In genomic region chr4:99650088-99650944, GRCm38 (mm10) we compare ENCODE assay signal across 8 mouse cellular contexts. TPM values are rescaled to one million over a fixed set of nuclear protein-coding genes. Genes with fewer than 3 reads are reported as not detected.
DNase-seq lines count a peak whose midpoint lies in the region; ATAC-seq and TF ChIP-seq lines count a peak whose summit lies in the region.

No protein-coding gene starts in this region.

- WGBS in embryonic facial prominence, embryonic 15.5 days: 2% methylated on average over 44 of the region's 44 CpGs
- WGBS in intestine, postnatal 0 days: 3% methylated on average over 44 of the region's 44 CpGs
- WGBS in neural tube, embryonic 15.5 days: 2% methylated on average over 44 of the region's 44 CpGs

- H3K9me3 ChIP-seq in embryonic facial prominence, embryonic 15.5 days (replicated peaks): no peaks in the 10 kb centered on the region
- no peaks in the 10 kb centered on the region for H3K9me3 ChIP-seq in intestine, postnatal 0 days (ENCODE audit: control insufficient read depth)
- no peaks in the 10 kb centered on the region for H3K9me3 ChIP-seq in neural tube, embryonic 15.5 days (replicated peaks)

- intact Hi-C loops in gastrocnemius, postnatal 36 days (cut with DNase I): no loop called here

- H3K27me3 ChIP-seq in embryonic facial prominence, embryonic 15.5 days: peaks cover 84% of the 10 kb centered on the region
- peaks cover 81% of the 10 kb centered on the region for H3K27me3 ChIP-seq in intestine, postnatal 0 days (replicated peaks; ENCODE audit: control insufficient read depth, insufficient read depth, low read length)
- H3K27me3 ChIP-seq in neural tube, embryonic 15.5 days (replicated peaks): peaks cover 86% of the 10 kb centered on the region

- H3K36me3 ChIP-seq in embryonic facial prominence, embryonic 15.5 days: no peaks in the 10 kb centered on the region
- H3K36me3 ChIP-seq in intestine, postnatal 0 days (ENCODE audit: control insufficient read depth, insufficient read depth): no peaks in the 10 kb centered on the region
- no peaks in the 10 kb centered on the region for H3K36me3 ChIP-seq in neural tube, embryonic 15.5 days

- peak; percentile 25 for DNase-seq in gastrocnemius, postnatal 10 days
- DNase-seq in gastrocnemius, postnatal 36 days: no peak
- peak; percentile 92 for DNase-seq in ES-CJ7 (ENCODE audit: low read depth, low spot score)
- no peak for DNase-seq in layer of hippocampus, postnatal 25 days (ENCODE audit: extremely low spot score in 1 of 2, low spot score in 1 of 2)
- no peak for DNase-seq in thymus, postnatal 0 days (ENCODE audit: low spot score)

- no peak; the same call in 1 of the 2 replicates for ATAC-seq in embryonic facial prominence, embryonic 15.5 days (ENCODE audit: insufficient number of reproducible peaks, low FRiP score, low TSS enrichment, low read depth)
- no peak for ATAC-seq in intestine, postnatal 0 days
- ATAC-seq in neural tube, embryonic 15.5 days (ENCODE audit: low FRiP score): no peak

- H3K9ac ChIP-seq in embryonic facial prominence, embryonic 15.5 days: no peak overlapping the region
- H3K9ac ChIP-seq in intestine, postnatal 0 days (ENCODE audit: low read depth, low read length): no peak overlapping the region
- H3K9ac ChIP-seq in neural tube, embryonic 15.5 days (replicated peaks): no peak overlapping the region

- H3K4me2 ChIP-seq in embryonic facial prominence, embryonic 15.5 days (replicated peaks): peak overlapping the region; percentile 43; the same call in 1 of the 2 replicates
- no peak overlapping the region for H3K4me2 ChIP-seq in intestine, postnatal 0 days (replicated peaks; ENCODE audit: low read depth)
- peak overlapping the region; percentile 46 for H3K4me2 ChIP-seq in neural tube, embryonic 15.5 days

- peak; percentile 64 for TF ChIP-seq CTCF in intestine, postnatal 0 days (IDR thresholded peaks at IDR 0.05; ENCODE audit: low read depth)

- no peak overlapping the region; the same call in 1 of the 2 replicates for H3K4me3 ChIP-seq in embryonic facial prominence, embryonic 15.5 days (replicated peaks)
- peak overlapping the region; percentile 30; the same call in 1 of the 2 replicates for H3K4me3 ChIP-seq in intestine, postnatal 0 days (ENCODE audit: low read depth, low read length)
- H3K4me3 ChIP-seq in neural tube, embryonic 15.5 days (replicated peaks): no peak overlapping the region

- H3K4me1 ChIP-seq in embryonic facial prominence, embryonic 15.5 days: peaks cover 17% of the 10 kb centered on the region
- 0 out of 2 replicates have a peak, but pooled peaks cover 2% of the 10 kb centered on the region for H3K4me1 ChIP-seq in intestine, postnatal 0 days (replicated peaks; ENCODE audit: control insufficient read depth, insufficient read depth, low read length)
- peaks cover 6% of the 10 kb centered on the region for H3K4me1 ChIP-seq in neural tube, embryonic 15.5 days

- no peak overlapping the region for H3K27ac ChIP-seq in embryonic facial prominence, embryonic 15.5 days (replicated peaks)
- H3K27ac ChIP-seq in intestine, postnatal 0 days (ENCODE audit: low read depth, low read length): no peak overlapping the region
- H3K27ac ChIP-seq in neural tube, embryonic 15.5 days (replicated peaks): no peak overlapping the region

RNA-seq across cellular contexts. Expression of gene Foxd3, which starts 5.8 kb away (rescaled TPM):
- total RNA-seq in gastrocnemius, postnatal 10 days (2021): 1 to 10 TPM; 4.6 to 4.7 TPM
- 1 to 10 TPM; 1.2 to 1.3 TPM for total RNA-seq in gastrocnemius, postnatal 36 days (2021)
- polyA plus RNA-seq in embryonic facial prominence, embryonic 15.5 days (2015; fragmentation: Nextera tagmentation; extraction: Ambion mirVana): 1.7 and 1.8 TPM in 2 replicates
- polyA plus RNA-seq in intestine, postnatal 0 days (2015; fragmentation: Nextera tagmentation; extraction: Ambion mirVana): 0.34 and 0.42 TPM in 2 replicates
- 2.2 and 3.0 TPM in 2 replicates for polyA plus RNA-seq in neural tube, embryonic 15.5 days (2015; fragmentation: Nextera tagmentation; extraction: Ambion mirVana)
- not detected for total RNA-seq in layer of hippocampus, postnatal 25 days (2021)
- polyA plus RNA-seq in thymus, postnatal 0 days (2015; fragmentation: Nextera tagmentation; extraction: Ambion mirVana): 0.05 TPM in 1 of 2 replicates, not detected in the other

Comparison
In these comparisons a context has a peak if more than half of its experiments do, and no peak if none do; other contexts are left out.
1. DNase-seq: peak in gastrocnemius, postnatal 10 days (single experiment) and ES-CJ7 (single experiment); none in gastrocnemius, postnatal 36 days (0 of 2), layer of hippocampus, postnatal 25 days (0 of 2) and thymus, postnatal 0 days (single experiment).